ENCODE assay signal across 8 mouse cellular contexts in genomic region chr9:63133659-63134058, GRCm38 (mm10). TPM values are rescaled to one million over a fixed set of nuclear protein-coding genes. Genes with fewer than 3 reads are reported as not detected.
DNase-seq lines count a peak whose midpoint lies in the region; ATAC-seq and TF ChIP-seq lines count a peak whose summit lies in the region.

No protein-coding gene starts in this region.

- H3K9ac ChIP-seq in neural tube, embryonic 11.5 days (ENCODE audit: low read length): no peak overlapping the region
- H3K9ac ChIP-seq in limb, embryonic 15.5 days: 0 out of 2 replicates have a peak overlapping the region, but pooled peaks have one; percentile 14
- peak overlapping the region; percentile 13 for H3K9ac ChIP-seq in stomach, embryonic 16.5 days (ENCODE audit: low read length)

- peak overlapping the region; percentile 45 for H3K4me2 ChIP-seq in neural tube, embryonic 11.5 days (ENCODE audit: low read depth)
- H3K4me2 ChIP-seq in limb, embryonic 15.5 days: peak overlapping the region; percentile 64
- H3K4me2 ChIP-seq in stomach, embryonic 16.5 days (ENCODE audit: low read depth, low read length): peak overlapping the region; percentile 58

- H3K27me3 ChIP-seq in cerebellum, adult 2 months (ENCODE audit: control insufficient read depth, insufficient read depth, low read length): peaks cover 13% of the 10 kb centered on the region; the same call in 1 of the 2 replicates
- H3K27me3 ChIP-seq in neural tube, embryonic 11.5 days (ENCODE audit: control insufficient read depth, insufficient read depth, low read length): peaks cover 55% of the 10 kb centered on the region
- peaks cover 51% of the 10 kb centered on the region for H3K27me3 ChIP-seq in limb, embryonic 15.5 days
- H3K27me3 ChIP-seq in stomach, embryonic 16.5 days (ENCODE audit: control insufficient read depth, insufficient read depth, low read length): peaks cover 44% of the 10 kb centered on the region

- TF ChIP-seq CTCF in cerebellum, adult 2 months (IDR thresholded peaks at IDR 0.05; ENCODE audit: borderline replicate concordance, insufficient read depth, low read depth, low read length): no peak

- ATAC-seq in neural tube, embryonic 11.5 days (ENCODE audit: insufficient read depth, low FRiP score, low TSS enrichment): no peak
- ATAC-seq in limb, embryonic 15.5 days (ENCODE audit: insufficient number of reproducible peaks, low FRiP score, low TSS enrichment, low read depth): no peak
- ATAC-seq in stomach, embryonic 16.5 days (ENCODE audit: insufficient read depth, low FRiP score): no peak

- peak overlapping the region; percentile 85 for H3K4me3 ChIP-seq in cerebellum, adult 2 months (replicated peaks; ENCODE audit: insufficient read depth, low read depth, low read length)
- H3K4me3 ChIP-seq in neural tube, embryonic 11.5 days (ENCODE audit: low read depth, low read length): peak overlapping the region; percentile 64
- peak overlapping the region; percentile 35 for H3K4me3 ChIP-seq in limb, embryonic 15.5 days
- H3K4me3 ChIP-seq in stomach, embryonic 16.5 days (replicated peaks; ENCODE audit: low read length): peak overlapping the region; percentile 34

- H3K36me3 ChIP-seq in neural tube, embryonic 11.5 days (ENCODE audit: control insufficient read depth, insufficient read depth, low read length): no peaks in the 10 kb centered on the region
- no peaks in the 10 kb centered on the region for H3K36me3 ChIP-seq in limb, embryonic 15.5 days
- H3K36me3 ChIP-seq in stomach, embryonic 16.5 days (ENCODE audit: control insufficient read depth, insufficient read depth, low read length): no peaks in the 10 kb centered on the region

- TF ChIP-seq POLR2A in cerebellum, adult 2 months (IDR thresholded peaks at IDR 0.05; ENCODE audit: borderline replicate concordance, insufficient read depth, low read length): no peak

- H3K9me3 ChIP-seq in neural tube, embryonic 11.5 days (ENCODE audit: control insufficient read depth, low read length): no peaks in the 10 kb centered on the region
- H3K9me3 ChIP-seq in limb, embryonic 15.5 days: no peaks in the 10 kb centered on the region
- H3K9me3 ChIP-seq in stomach, embryonic 16.5 days (replicated peaks; ENCODE audit: control insufficient read depth, low read length): no peaks in the 10 kb centered on the region

- DNase-seq in cerebellum, adult 2 months: no peak
- DNase-seq in cerebellum, adult 9-11 months: no peak
- DNase-seq in neural tube, embryonic 11.5 days (ENCODE audit: low spot score): no peak
- no peak for DNase-seq in neural tube, embryonic 10.5 days (ENCODE audit: extremely low spot score, low spot score)
- no peak for DNase-seq in cerebellum, postnatal 4 days (ENCODE audit: low spot score in 2 of 2)
- no peak for DNase-seq in cerebellum, adult 8-10 months

- peaks cover 4% of the 10 kb centered on the region for H3K4me1 ChIP-seq in cerebellum, adult 2 months (ENCODE audit: control insufficient read depth, insufficient read depth, low read length)
- peaks cover 11% of the 10 kb centered on the region for H3K4me1 ChIP-seq in neural tube, embryonic 11.5 days (ENCODE audit: control insufficient read depth, insufficient read depth, low read length)
- H3K4me1 ChIP-seq in limb, embryonic 15.5 days: peaks cover 41% of the 10 kb centered on the region
- H3K4me1 ChIP-seq in stomach, embryonic 16.5 days (ENCODE audit: control insufficient read depth, insufficient read depth, low read length): peaks cover 7% of the 10 kb centered on the region; the same call in 1 of the 2 replicates

- WGBS in cerebellum, adult 2 months: 6% methylated on average over 6 of the region's 6 CpGs
- 15% methylated on average over 6 of the region's 6 CpGs for WGBS in neural tube, embryonic 11.5 days
- 9% methylated on average over 6 of the region's 6 CpGs for WGBS in limb, embryonic 15.5 days
- WGBS in stomach, embryonic 16.5 days: 10% methylated on average over 6 of the region's 6 CpGs

- no peak overlapping the region for H3K27ac ChIP-seq in cerebellum, adult 2 months (ENCODE audit: insufficient read depth, low read length)
- no peak overlapping the region for H3K27ac ChIP-seq in neural tube, embryonic 11.5 days (ENCODE audit: low read depth, low read length)
- no peak overlapping the region for H3K27ac ChIP-seq in limb, embryonic 15.5 days
- H3K27ac ChIP-seq in stomach, embryonic 16.5 days (ENCODE audit: low read length): no peak overlapping the region

RNA-seq across cellular contexts. Expression of gene Skor1, which starts 15.1 kb away (rescaled TPM):
- 7.1 and 9.2 TPM in 2 replicates for polyA plus RNA-seq in cerebellum, adult 2 months (2012; rRNA removed)
- 7.6 and 7.7 TPM in 2 replicates for polyA plus RNA-seq in neural tube, embryonic 11.5 days (2014; fragmentation: Nextera tagmentation; extraction: Ambion mirVana)
- 0.04 TPM in 1 of 2 replicates, not detected in the other for polyA plus RNA-seq in limb, embryonic 15.5 days (2015; fragmentation: Nextera tagmentation; extraction: Ambion mirVana)
- polyA plus RNA-seq in stomach, embryonic 16.5 days (2015; fragmentation: Nextera tagmentation; extraction: Ambion mirVana): not detected in 2 replicates

Comparison
In these comparisons a context has a peak if more than half of its experiments do, and no peak if none do; other contexts are left out.
1. H3K4me3 ChIP-seq: peak in every context shown above with its lines; median percentile 85 in cerebellum, adult 2 months; 64 in neural tube, embryonic 11.5 days; 35 in limb, embryonic 15.5 days; 34 in stomach, embryonic 16.5 days.